In genomic region chr10:77440841-77441755, GRCm38 (mm10) we compare ENCODE assay signal across 9 mouse cellular contexts. TPM values are rescaled to one million over a fixed set of nuclear protein-coding genes. Genes with fewer than 3 reads are reported as not detected.
A peak's percentile ranks its signal among the peaks of the same experiment; 100 is the strongest.
DNase-seq lines count a peak whose midpoint lies in the region; ATAC-seq and TF ChIP-seq lines count a peak whose summit lies in the region.
"Had no signal": no experiment of that assay in that cellular context is flagged by ENCODE, and none has a peak within 500 bp of the region (broad histone marks: within the 10 kb centered on the region; RNA-seq: fewer than 3 reads in every experiment).

No protein-coding gene starts in this region.

- 26% methylated on average over 19 of the region's 19 CpGs for WGBS in lung, embryonic 16.5 days

- H3K36me3 ChIP-seq in lung, embryonic 16.5 days (ENCODE audit: control insufficient read depth, insufficient read depth, low read length) = no peaks in the 10 kb centered on the region

- peak overlapping the region; percentile 8 for H3K4me2 ChIP-seq in lung, embryonic 16.5 days (ENCODE audit: low read depth, low read length)

- intact Hi-C loops in gastrocnemius, adult 2 months (cut with DNase I) = no loop called here
- intact Hi-C loops in heart, postnatal 36 days (cut with DNase I) = no loop called here

- ATAC-seq in lung, embryonic 16.5 days (ENCODE audit: low read depth) = peak; percentile 85
- ATAC-seq: forebrain, embryonic 14.5 days had no signal

- H3K9me3 ChIP-seq in lung, embryonic 16.5 days (ENCODE audit: control insufficient read depth, low read length) = peaks cover 6% of the 10 kb centered on the region; the same call in 1 of the 2 replicates

- peak overlapping the region; percentile 86 for H3K27ac ChIP-seq in gastrocnemius, adult 2 months
- H3K27ac ChIP-seq in lung, embryonic 16.5 days (ENCODE audit: low read length) = peak overlapping the region; percentile 64

- 0 out of 2 replicates have a peak, but pooled peaks have one; percentile 3 for TF ChIP-seq CTCF in gastrocnemius, adult 2 months (IDR thresholded peaks at IDR 0.05)

- H3K27me3 ChIP-seq in lung, embryonic 16.5 days (ENCODE audit: control insufficient read depth, insufficient read depth, low read depth, low read length) = no peaks in the 10 kb centered on the region

- 0 out of 2 replicates have a peak overlapping the region, but pooled peaks have one; percentile 18 for H3K9ac ChIP-seq in lung, embryonic 16.5 days (ENCODE audit: low read length)

- peak overlapping the region; percentile 58 for H3K4me3 ChIP-seq in gastrocnemius, adult 2 months
- no peak overlapping the region for H3K4me3 ChIP-seq in lung, embryonic 16.5 days (ENCODE audit: low read length)

- DNase-seq in adrenal gland, postnatal 10 days = peak; percentile 57
- no peak for DNase-seq in adrenal gland, postnatal 4 days (ENCODE audit: low spot score in 2 of 2)
- peak; percentile 82 for DNase-seq in gastrocnemius, adult 2 months
- DNase-seq in heart, postnatal 36 days = peak; percentile 66 to 80
- no peak for DNase-seq in right cerebral cortex, adult 18-20 months
- DNase-seq in B cell, adult 2 months = no peak
- no peak for DNase-seq in frontal cortex, adult 2 months (ENCODE audit: extremely low spot score in 1 of 2, low spot score in 1 of 2)

- H3K4me1 ChIP-seq in lung, embryonic 16.5 days (replicated peaks; ENCODE audit: control insufficient read depth, insufficient read depth, low read length) = peaks cover 16% of the 10 kb centered on the region

RNA-seq across cellular contexts. Expression of gene Adarb1, which starts 23.0 kb away (rescaled TPM):
- total RNA-seq in adrenal gland, postnatal 10 days (2021) = 10 to 100 TPM; 16.7 to 18.2 TPM
- total RNA-seq in adrenal gland, postnatal 4 days (2021) = 10 to 100 TPM; 16.0 to 16.2 TPM
- 1 to 10 TPM; 6.6 to 8.9 TPM for total RNA-seq in gastrocnemius, adult 2 months (2021)
- 10 to 100 TPM; 16.9 to 22.0 TPM for total RNA-seq in heart, postnatal 36 days (2021)
- 34.1 and 36.6 TPM in 2 replicates for polyA plus RNA-seq in lung, embryonic 16.5 days (2015; fragmentation: Nextera tagmentation; extraction: Ambion mirVana)
- 134 and 137 TPM in 2 replicates for polyA plus RNA-seq in frontal cortex, adult 2 months (2012; rRNA removed)

Comparison
In these comparisons a context has a peak if more than half of its experiments do, and no peak if none do; other contexts are left out.
1. DNase-seq: peak in adrenal gland, postnatal 10 days (single experiment), gastrocnemius, adult 2 months (single experiment) and heart, postnatal 36 days (2 of 2); none in adrenal gland, postnatal 4 days (0 of 2), right cerebral cortex, adult 18-20 months (single experiment), B cell, adult 2 months (0 of 2) and frontal cortex, adult 2 months (0 of 2).